Mouse (Mus musculus): Measurements from ENCODE around the gene Zfp606. TPM values are rescaled to one million over a fixed set of nuclear protein-coding genes. Genes with fewer than 3 reads are reported as not detected.
A peak's percentile ranks its signal among the peaks of the same experiment; 100 is the strongest.

Gene Zfp606
- 10 to 100 TPM in 1 of 2 experiments, 1 to 10 TPM in 1; 9.2 to 10.7 TPM for total RNA-seq (2021)

DNA sequence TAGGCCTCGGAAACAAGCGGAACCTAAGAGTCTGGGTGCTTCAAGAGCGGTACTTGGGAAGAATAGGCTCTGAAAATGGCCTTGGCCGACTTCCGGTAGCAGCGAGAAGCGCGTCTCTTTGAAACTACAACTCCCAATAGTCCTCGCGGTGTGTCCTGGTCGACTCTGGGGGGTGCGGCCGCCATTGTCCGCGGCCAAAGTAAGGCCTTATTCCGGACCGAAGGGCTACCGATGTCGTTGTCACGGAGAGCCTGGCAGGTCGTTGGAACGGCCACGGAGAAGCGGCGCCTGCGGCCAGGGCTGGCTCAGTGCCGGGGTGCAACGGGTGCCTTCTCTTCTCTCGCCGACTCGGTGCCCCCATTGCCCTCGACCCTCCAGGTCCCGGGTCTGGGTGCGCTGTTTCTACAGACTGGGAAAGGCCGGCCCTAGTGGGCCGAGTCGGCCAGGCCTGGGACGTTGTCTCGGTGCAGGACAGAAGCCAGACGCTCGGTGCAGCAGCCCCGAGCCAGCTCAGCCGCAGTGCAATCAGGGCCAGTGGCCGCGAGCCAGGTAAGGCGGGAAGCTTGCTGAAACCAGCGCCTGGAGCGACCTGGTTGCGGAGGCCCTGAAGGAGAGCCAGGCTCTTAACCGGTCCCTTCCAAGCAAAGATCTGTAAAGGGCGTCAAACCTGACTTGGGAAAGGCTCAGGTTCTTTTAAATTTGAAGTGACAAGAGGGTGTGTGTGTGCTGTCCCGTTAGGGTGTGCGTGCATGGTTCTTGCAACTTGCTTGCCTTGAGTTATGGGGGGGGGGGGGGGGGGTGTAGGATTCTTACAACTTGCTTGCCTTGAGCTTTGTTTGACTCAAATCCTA lies at the start of gene Zfp606:
Zfp606 (plus strand) TSS at position 136 of the 851 bp plus-strand sequence.
- peak; percentile 70 for DNase-seq (ENCODE audit: low spot score)
- intact Hi-C loops (cut with DNase I): loop anchor here (5.0 to 10.0 kb wide), 4 partner anchors 56 to 799 kb away; partner anchors contain the start of genes Chmp2a, Lig1, Ube2m and Zfp110

DNA sequence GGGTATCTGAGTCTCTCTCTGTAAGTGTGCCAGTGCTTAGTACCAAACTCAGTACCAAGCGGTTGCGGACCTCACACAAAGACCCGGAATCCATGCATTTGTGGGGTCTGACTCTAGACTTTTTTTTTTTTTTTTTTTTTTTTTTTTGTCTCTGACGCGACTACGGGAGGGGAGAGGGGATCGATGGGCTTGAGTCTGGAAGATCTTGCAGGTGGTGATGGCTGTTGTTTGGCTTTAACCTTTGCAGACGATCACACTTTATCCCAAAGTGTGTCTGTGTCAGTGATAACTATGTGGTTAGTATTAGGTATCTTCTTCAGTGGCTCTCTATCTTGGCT lies 885 bp downstream of the Zfp606 start:
- DNase-seq (ENCODE audit: low spot score): no peak
- intact Hi-C loops (cut with DNase I): loop anchor here (5.0 to 10.0 kb wide), 4 partner anchors 57 to 798 kb away; partner anchors contain the start of genes Chmp2a, Lig1, Ube2m and Zfp110

DNA sequence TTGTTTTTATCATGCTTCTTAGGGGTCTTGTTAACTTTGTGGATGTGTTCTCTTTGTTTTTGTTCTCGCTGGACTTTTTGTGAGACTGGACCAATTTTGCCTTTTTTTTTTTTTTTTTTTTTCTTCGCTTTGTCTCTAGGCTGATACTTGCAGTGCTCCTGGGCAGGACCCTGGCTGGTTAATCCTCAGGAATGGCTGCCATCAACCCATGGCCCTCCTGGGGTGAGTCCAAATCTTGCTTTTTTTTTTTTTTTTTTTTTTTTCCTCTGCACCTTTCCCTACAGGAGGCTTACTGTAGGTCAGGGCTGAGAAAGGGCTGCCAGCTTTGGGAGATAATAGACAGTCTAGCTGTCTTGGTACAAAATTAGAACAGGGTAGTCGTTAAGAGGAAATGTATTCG lies 1.4 kb downstream of the Zfp606 start:
- intact Hi-C loops (cut with DNase I): loop anchor here (5.0 to 10.0 kb wide), 4 partner anchors 57 to 798 kb away; partner anchors contain the start of genes Chmp2a, Lig1, Ube2m and Zfp110
- no peak for DNase-seq (ENCODE audit: low spot score)

DNA sequence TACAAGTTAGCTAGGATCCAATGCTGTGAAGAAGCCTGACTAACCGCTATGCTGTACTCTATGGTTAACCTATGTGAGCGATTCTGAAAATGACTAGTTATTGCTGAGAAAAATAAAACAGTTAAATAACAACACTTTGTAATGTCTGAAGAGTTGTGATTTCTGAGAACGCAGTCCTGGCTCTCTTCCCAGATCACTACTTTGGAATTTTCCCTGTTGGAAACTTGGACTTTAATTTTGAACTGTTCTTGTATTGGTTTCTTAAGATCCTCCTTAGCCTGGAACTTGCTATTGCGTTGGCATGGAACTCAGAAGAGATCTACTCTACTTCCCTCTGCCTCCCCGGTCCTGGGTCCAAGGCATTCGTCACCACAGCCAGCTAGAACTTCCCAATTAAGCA lies 5.7 kb downstream of the Zfp606 start:
- intact Hi-C loops (cut with DNase I): no loop called here
- no peak for DNase-seq (ENCODE audit: low spot score)

DNA sequence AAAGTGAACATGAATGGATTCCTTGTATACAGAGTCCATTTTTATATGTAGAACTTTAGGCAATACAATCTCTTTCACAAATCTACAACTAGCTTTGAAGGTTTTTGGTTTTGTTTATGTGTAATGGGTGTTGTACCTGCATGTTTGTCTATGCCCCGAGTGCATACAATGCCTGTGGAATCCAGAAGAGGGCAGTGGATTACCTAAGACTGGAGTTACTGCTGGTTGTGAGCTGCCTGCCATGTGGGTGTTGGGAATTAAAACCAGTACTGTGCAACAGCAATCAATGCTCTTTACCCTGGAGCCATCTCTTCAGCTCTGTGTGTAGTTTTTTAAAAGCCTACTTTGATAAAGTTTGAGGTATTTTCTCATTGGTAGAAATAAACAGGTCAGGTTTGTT lies 7.9 kb downstream of the Zfp606 start:
- intact Hi-C loops (cut with DNase I): no loop called here
- no peak for DNase-seq (ENCODE audit: low spot score)

DNA sequence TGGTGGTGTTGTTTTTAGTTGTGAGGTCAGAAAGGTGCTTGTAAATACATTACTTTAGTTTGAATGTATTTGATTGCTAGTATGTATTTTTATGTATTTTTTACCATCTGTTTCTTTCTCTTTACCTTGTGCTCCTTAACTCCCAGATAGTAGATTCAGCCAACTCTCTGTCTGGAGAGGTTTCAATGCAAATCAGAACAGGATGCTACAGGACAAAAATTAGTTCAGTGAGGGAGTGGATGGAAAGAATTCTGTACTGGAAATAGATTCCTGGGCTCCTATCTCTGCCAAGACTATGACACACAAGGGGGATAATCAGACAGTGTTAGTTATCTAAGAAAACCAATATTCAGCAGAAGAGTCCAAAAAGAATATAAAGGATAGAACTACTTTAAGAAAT lies 8.6 kb downstream of the Zfp606 start:
- no peak for DNase-seq (ENCODE audit: low spot score)
- intact Hi-C loops (cut with DNase I): no loop called here

DNA sequence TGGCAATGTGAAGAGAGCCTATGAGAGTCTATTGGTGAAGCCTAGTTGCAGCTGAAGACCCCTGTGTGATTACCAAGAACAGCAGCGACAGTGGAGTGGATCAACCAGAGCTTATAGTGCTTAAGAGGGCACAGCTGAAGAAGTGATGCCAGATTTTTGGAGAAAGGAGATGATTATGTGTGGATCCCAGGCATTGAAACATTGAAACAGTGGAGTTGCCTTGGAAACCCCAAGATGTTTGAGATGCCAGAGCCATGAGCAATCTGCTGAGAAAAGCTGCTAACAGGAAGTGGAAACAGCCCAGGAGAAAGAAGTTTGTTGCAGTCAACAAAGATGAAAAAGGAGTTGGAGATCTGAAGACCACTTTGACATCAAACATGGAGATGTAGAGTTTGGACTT lies 32.8 kb downstream of the Zfp606 start:
- intact Hi-C loops (cut with DNase I): no loop called here
- DNase-seq (ENCODE audit: low spot score): no peak

DNA sequence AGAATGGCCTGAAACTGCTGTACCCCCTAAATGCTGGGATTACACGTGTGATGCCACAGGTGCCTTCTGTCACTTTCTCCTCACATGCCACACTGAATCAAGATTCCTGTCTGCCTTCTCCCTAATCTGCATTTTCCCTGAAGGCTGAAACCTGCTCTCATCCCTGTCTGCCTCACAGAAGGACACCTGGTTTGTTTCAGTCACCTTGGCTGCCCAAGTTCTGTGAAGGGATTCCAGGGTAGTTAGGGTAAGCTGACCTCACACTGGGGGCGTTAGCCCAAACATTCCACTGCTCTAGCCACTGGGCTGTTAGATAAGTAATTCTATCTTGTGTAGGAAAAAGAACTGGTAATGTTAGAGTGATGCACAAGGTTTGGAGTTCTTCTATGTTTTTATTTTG lies 34.1 kb downstream of the Zfp606 start, which contains the start of gene 2900092C05Rik:
2900092C05Rik (plus strand) TSS at position 301 of the 400 bp plus-strand sequence.
- intact Hi-C loops (cut with DNase I): no loop called here
- no peak for DNase-seq (ENCODE audit: low spot score)

Other genes starting within 250 kb of the Zfp606 start
- not detected for gene Vmn1r81, start 210.0 kb upstream of the Zfp606 start, total RNA-seq (2021)
- not detected for gene Vmn1r82, start 177.9 kb upstream of the Zfp606 start, total RNA-seq (2021)
- gene Vmn1r83, start 148.8 kb upstream of the Zfp606 start, total RNA-seq (2021): not detected
- not detected for gene Vmn1r84, start 109.0 kb upstream of the Zfp606 start, total RNA-seq (2021)
- 1 to 10 TPM; 2.0 to 3.4 TPM for gene Zfp551, start 55.5 kb upstream of the Zfp606 start, total RNA-seq (2021)
- not detected for gene 2900092C05Rik, start 34.2 kb downstream of the Zfp606 start, total RNA-seq (2021)
- under 1 TPM in 1 of 2 experiments, not detected in 1; under 0.01 TPM for gene Vmn2r53, start 130.5 kb downstream of the Zfp606 start, total RNA-seq (2021)
- gene Vmn2r54, start 162.0 kb downstream of the Zfp606 start, total RNA-seq (2021): not detected
- not detected for gene Vmn2r55, start 206.7 kb downstream of the Zfp606 start, total RNA-seq (2021)